7 mouse cellular contexts compared by ENCODE assay signal in genomic region chr8:11310049-11310448, GRCm38 (mm10). TPM values are rescaled to one million over a fixed set of nuclear protein-coding genes. Genes with fewer than 3 reads are reported as not detected.
A peak's percentile ranks its signal among the peaks of the same experiment; 100 is the strongest.
DNase-seq lines count a peak whose midpoint lies in the region; ATAC-seq and TF ChIP-seq lines count a peak whose summit lies in the region.

No protein-coding gene starts in this region.

- no peak overlapping the region; the same call in 1 of the 2 replicates for H3K4me3 ChIP-seq in kidney, adult 2 months (ENCODE audit: insufficient read depth, low read depth, low read length)
- peak overlapping the region; percentile 24; the same call in 1 of the 2 replicates for H3K4me3 ChIP-seq in embryonic facial prominence, embryonic 10.5 days
- peak overlapping the region; percentile 72 for H3K4me3 ChIP-seq in embryonic fibroblast, embryonic 13.5 days (ENCODE audit: insufficient read depth, low read length)
- H3K4me3 ChIP-seq in midbrain, embryonic 16.5 days (ENCODE audit: low read depth, low read length), result no peak overlapping the region

- no peak for DNase-seq in kidney, adult 2 months
- DNase-seq in kidney, postnatal 4 days, result no peak
- no peak for DNase-seq in embryonic facial prominence, embryonic 10.5 days (ENCODE audit: low spot score)
- no peak for DNase-seq in gastrocnemius, postnatal 10 days
- no peak for DNase-seq in kidney, adult 18-20 months

- no peaks in the 10 kb centered on the region for H3K36me3 ChIP-seq in kidney, adult 2 months (ENCODE audit: control insufficient read depth, insufficient read depth, low read length)
- peaks cover 27% of the 10 kb centered on the region for H3K36me3 ChIP-seq in embryonic facial prominence, embryonic 10.5 days (replicated peaks)
- no peaks in the 10 kb centered on the region for H3K36me3 ChIP-seq in midbrain, embryonic 16.5 days (ENCODE audit: control insufficient read depth, insufficient read depth, low read length)

- ATAC-seq in midbrain, embryonic 16.5 days, result no peak

- H3K9ac ChIP-seq in midbrain, embryonic 16.5 days (ENCODE audit: low read depth, low read length), result no peak overlapping the region

- peaks cover 40% of the 10 kb centered on the region for H3K4me1 ChIP-seq in kidney, adult 2 months (ENCODE audit: control insufficient read depth, insufficient read depth, low read length)
- peaks cover 78% of the 10 kb centered on the region for H3K4me1 ChIP-seq in embryonic facial prominence, embryonic 10.5 days
- H3K4me1 ChIP-seq in embryonic fibroblast, embryonic 13.5 days (ENCODE audit: control insufficient read depth, insufficient read depth, low read length), result peaks cover 8% of the 10 kb centered on the region; the same call in 1 of the 2 replicates
- peaks cover 12% of the 10 kb centered on the region; the same call in 1 of the 2 replicates for H3K4me1 ChIP-seq in midbrain, embryonic 16.5 days (ENCODE audit: control insufficient read depth, insufficient read depth, low read length)

- WGBS in kidney, adult 2 months, result 30% methylated on average over 2 of the region's 2 CpGs
- 63% methylated on average over 2 of the region's 2 CpGs for WGBS in embryonic facial prominence, embryonic 10.5 days
- WGBS in midbrain, embryonic 16.5 days, result 78% methylated on average over 2 of the region's 2 CpGs

- H3K27ac ChIP-seq in kidney, adult 2 months (ENCODE audit: insufficient read depth, low read depth, low read length), result 0 out of 2 replicates have a peak overlapping the region, but pooled peaks have one; percentile 40
- peak overlapping the region; percentile 14 for H3K27ac ChIP-seq in embryonic facial prominence, embryonic 10.5 days (replicated peaks)
- H3K27ac ChIP-seq in embryonic fibroblast, embryonic 13.5 days (ENCODE audit: insufficient read depth, low read length), result 0 out of 2 replicates have a peak overlapping the region, but pooled peaks have one; percentile 5
- no peak overlapping the region for H3K27ac ChIP-seq in midbrain, embryonic 16.5 days (ENCODE audit: low read length)

- no peak for TF ChIP-seq CTCF in kidney, adult 2 months (conservative IDR thresholded peaks at IDR 0.05; ENCODE audit: insufficient read depth, insufficient read length, low read depth, low read length)
- no peak for TF ChIP-seq CTCF in embryonic fibroblast, embryonic 13.5 days (IDR thresholded peaks at IDR 0.05; ENCODE audit: borderline replicate concordance, insufficient read depth, low read length)

- no peaks in the 10 kb centered on the region for H3K27me3 ChIP-seq in kidney, adult 2 months (replicated peaks; ENCODE audit: control insufficient read depth, insufficient read depth, low read length)
- peaks cover 59% of the 10 kb centered on the region for H3K27me3 ChIP-seq in embryonic facial prominence, embryonic 10.5 days (replicated peaks; ENCODE audit: low read depth, poor library complexity, severe bottlenecking)
- peaks cover 28% of the 10 kb centered on the region for H3K27me3 ChIP-seq in midbrain, embryonic 16.5 days (ENCODE audit: control insufficient read depth, insufficient read depth, low read depth, low read length)

- H3K4me2 ChIP-seq in midbrain, embryonic 16.5 days (ENCODE audit: low read length), result peak overlapping the region; percentile 6

- TF ChIP-seq POLR2A in kidney, adult 2 months (IDR thresholded peaks at IDR 0.05; ENCODE audit: low read depth, low read length), result no peak
- TF ChIP-seq POLR2A in embryonic fibroblast, embryonic 13.5 days (IDR thresholded peaks at IDR 0.05; ENCODE audit: low read depth, low read length), result no peak

- H3K9me3 ChIP-seq in embryonic facial prominence, embryonic 10.5 days, result no peaks in the 10 kb centered on the region
- H3K9me3 ChIP-seq in midbrain, embryonic 16.5 days (replicated peaks; ENCODE audit: control insufficient read depth, low read length, poor library complexity, severe bottlenecking), result no peaks in the 10 kb centered on the region

RNA-seq across cellular contexts. Expression of gene Col4a2, which starts 2.6 kb away (rescaled TPM):
- 75.6 and 83.5 TPM in 2 replicates for polyA plus RNA-seq in kidney, adult 2 months (2012; rRNA removed)
- polyA plus RNA-seq in embryonic facial prominence, embryonic 10.5 days (2016; fragmentation: Nextera tagmentation; extraction: Ambion mirVana), result 51.8 and 54.7 TPM in 2 replicates
- 282 and 415 TPM in 2 replicates for polyA plus RNA-seq in embryonic fibroblast, embryonic 13.5 days (2011; ENCODE audit: insufficient read length, low read depth, missing spikeins)
- 33.8 and 37.8 TPM in 2 replicates for polyA plus RNA-seq in midbrain, embryonic 16.5 days (2015; fragmentation: Nextera tagmentation; extraction: Ambion mirVana)
- total RNA-seq in gastrocnemius, postnatal 10 days (2021), result 100 to 1,000 TPM; 340 to 382 TPM

RNA-seq across cellular contexts. Expression of gene Col4a1, which starts 2.6 kb away (rescaled TPM):
- 216 and 304 TPM in 2 replicates for polyA plus RNA-seq in kidney, adult 2 months (2012; rRNA removed)
- polyA plus RNA-seq in embryonic facial prominence, embryonic 10.5 days (2016; fragmentation: Nextera tagmentation; extraction: Ambion mirVana), result 128 and 138 TPM in 2 replicates
- 757 and 1,094 TPM in 2 replicates for polyA plus RNA-seq in embryonic fibroblast, embryonic 13.5 days (2011; ENCODE audit: insufficient read length, low read depth, missing spikeins)
- 73.6 and 83.1 TPM in 2 replicates for polyA plus RNA-seq in midbrain, embryonic 16.5 days (2015; fragmentation: Nextera tagmentation; extraction: Ambion mirVana)
- 100 to 1,000 TPM; 741 to 775 TPM for total RNA-seq in gastrocnemius, postnatal 10 days (2021)

Comparison
In these comparisons a context has a peak if more than half of its experiments do, and no peak if none do; other contexts are left out.
1. H3K4me3 ChIP-seq: peak in embryonic facial prominence, embryonic 10.5 days (single experiment) and embryonic fibroblast, embryonic 13.5 days (single experiment); none in kidney, adult 2 months (single experiment) and midbrain, embryonic 16.5 days (single experiment).